Mouse (Mus musculus): ENCODE measurements around the gene Vtcn1.
"Not testable (repeated sequence)": the region's sequence is repeated elsewhere in the genome, so short reads cannot be mapped to it uniquely, and the experiment has no call there.

Gene Vtcn1

DNA sequence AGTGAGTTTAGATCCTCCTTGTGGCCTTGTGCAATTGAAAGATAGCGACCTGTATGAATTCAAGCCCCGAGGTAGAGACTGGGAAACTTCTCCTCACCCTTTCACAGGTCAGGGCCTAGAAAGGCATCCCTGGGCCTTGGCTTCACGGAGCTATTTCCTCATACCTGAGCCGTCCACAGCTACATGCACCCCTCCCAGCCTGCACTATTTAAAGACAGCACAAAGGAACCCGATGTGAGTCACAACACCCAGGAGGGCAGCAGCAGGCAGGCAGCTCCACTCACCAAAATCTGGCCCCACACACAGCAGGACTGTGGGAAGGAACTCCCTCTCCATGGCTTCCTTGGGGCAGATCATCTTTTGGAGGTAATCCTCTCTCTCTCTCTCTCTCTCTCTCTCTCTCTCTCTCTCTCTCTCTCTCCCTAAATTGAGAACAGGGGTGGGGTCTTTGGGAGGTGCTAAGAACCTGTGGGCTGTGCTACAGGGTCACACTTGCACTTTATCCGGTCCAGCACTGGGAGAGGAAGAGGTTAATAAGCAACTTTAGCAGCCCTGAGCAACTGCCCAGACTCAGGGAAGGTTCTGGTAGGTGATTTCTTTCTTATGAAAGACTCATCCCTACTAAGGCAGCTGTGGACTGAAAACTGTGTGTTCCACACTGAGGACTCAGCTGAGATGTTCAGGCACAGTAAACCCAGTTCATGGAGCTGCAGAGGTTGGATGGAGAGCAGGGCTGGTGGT lies at the start of gene Vtcn1:
Gene Vtcn1, plus strand, starts transcription at position 235 of the 741 bp plus-strand sequence.
- no peak for DNase-seq (ENCODE audit: low spot score)

DNA sequence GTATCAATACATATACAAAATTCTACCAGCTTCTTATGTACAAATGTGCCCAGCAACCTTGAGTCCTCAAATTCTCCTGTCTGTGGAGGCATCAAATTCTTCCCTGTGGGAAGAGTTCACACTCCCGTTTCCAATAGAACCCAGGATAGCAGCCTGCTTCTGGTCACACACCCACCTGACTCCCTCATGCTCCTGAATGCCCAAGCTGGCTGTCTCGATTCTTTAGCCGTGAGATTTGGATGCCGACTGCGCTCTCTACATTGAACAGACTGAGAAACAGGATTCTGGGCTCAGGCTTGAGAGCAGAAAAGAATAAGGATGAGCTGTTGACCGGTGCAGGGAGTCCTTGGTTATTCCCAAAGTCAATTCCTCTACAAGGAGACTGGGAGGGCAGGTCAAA lies 48.3 kb upstream of the Vtcn1 start:
- no peak for DNase-seq (ENCODE audit: low spot score)

DNA sequence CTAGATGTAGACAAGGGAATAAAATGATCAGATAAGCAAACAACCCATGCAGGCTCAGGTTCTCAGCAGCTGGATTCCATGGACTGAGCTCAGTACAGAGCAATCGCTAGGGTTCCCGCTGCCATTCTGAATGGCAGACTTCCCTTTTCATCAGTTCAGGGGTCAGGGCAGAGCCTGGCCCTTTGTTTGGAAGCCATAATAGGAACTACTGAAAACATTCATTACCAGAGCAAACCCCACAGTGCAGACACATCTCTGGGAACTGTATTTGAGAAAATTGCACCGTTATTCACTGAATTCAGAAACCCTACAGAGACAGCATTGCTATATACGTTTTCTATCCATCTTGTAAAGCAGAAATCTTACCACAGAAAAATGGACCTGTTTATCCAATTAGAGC lies 47.7 kb upstream of the Vtcn1 start:
- no peak for DNase-seq (ENCODE audit: low spot score)

DNA sequence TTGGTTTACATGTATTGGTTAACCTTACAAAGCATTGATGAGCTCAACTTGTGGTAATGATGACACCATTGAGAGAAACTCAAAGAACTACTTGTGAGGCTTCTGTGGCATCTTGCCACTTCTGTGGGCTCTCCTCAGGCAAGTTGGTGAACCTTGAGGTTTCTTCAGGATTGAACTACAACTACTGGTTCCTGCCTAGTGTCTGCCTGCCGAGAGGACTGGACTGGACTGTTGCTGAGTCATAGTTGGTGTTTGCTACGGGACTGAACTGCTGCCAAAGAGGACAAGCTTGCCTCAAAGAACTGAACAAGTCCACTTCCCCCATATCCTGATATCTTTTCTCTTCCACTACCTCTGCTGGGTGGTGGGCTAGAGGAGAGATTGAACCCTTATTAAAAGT lies 39.2 kb upstream of the Vtcn1 start:
- no peak for DNase-seq (ENCODE audit: low spot score)

DNA sequence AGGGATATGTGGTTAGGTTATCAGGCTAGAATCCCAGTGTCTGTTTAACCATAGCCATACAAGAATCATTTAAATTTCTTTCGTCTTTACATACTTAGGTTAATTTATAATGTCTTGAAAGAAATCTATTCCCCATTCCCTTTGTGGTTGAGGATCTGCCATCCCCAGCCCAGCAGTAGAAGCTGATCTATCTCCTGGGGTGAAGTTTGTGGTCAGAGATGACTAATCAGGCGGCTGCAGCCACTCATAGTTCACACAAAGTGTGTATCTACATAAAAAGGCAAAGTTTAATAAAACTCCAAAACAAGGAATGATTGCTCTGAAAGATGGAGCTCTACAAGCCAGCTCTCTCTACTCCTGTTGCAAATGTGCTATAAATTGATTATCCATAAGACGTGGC lies 33.6 kb upstream of the Vtcn1 start:
- DNase-seq (ENCODE audit: low spot score), result no peak

DNA sequence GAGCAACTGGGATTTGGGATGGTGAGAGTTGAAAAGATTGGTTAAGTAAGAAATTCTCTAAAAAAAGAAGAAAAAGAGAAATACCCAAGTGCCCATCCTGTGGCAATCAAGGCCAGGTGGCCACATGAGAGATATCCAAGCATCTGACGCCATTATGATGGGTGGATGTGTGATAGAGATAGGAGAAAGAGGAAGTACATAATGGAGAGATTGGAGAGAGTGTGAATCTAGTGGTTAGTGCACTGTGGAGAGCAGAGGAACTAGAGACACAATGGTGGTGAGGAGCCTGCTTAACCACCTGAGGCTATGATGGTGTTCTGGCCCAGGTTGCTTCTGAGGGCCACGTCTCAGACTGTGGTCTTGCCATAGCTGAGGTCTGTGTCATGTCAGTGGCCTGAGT lies 31.9 kb upstream of the Vtcn1 start:
- no peak for DNase-seq (ENCODE audit: low spot score)

DNA sequence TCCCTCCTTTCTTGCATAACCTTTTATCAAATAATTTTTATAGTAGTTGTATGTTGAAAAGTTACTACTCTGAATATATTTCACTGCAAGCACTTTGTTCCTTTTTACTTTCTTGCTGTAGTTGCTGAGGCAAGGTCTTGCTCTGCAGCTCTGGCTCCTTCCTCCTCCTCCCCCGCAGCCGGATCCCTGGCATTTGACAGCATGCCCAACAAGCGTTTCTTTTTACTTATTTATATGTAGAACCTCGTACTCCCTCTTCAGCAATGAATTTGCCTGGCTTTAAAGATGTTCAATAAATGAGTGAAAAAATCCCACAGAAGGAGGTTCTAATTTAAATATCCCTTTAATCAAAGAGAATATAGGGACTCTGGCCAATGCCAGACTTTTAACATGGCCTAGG lies 28.7 kb upstream of the Vtcn1 start:
- DNase-seq (ENCODE audit: low spot score), result no peak

DNA sequence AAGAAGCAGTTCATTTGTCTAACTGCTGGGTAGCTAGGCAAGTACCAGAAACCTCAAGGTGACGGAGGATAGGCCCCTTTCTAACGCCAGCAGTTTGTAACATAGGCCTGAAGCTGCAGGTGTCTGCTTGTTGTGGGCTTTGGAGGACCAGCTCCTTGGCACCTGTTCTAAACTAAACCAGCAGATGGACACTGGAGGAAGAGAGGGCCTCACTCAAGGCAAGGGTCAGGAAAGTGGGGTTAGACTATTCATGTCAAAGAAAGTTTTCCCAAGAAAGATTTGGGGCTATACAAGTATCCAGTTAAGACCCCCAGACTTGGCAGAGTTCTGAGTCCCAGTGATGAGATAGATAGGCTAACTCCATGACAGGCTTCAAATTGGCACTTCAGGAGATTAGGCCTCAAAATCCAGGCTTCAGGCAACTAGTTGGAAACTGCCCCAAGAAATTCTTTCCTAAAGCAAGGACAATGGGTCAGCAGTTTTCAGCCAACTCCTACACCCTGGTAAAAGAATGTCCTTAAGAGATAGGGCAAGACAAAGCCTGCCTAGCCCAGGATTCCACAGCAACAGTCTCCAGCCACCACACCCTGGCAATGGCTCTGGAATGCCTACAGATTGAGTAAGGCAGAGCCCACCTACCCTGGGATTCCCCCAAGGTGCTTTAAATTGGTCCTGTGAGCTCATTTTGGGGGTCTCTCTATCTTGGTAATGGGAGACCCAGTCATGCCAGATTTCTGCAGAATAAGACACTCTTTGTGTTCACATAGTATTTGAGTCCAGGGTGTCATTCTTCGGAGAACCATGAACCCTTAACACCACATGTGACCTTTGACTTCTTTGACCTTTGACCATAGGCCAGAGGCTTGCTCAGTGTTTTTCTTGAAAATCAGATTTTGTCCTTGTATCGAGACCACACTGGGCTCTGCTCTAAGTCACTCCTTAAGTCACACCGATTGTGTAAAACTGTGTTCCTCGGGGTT lies 27.8 kb upstream of the Vtcn1 start:
- DNase-seq (ENCODE audit: low spot score), result no peak

DNA sequence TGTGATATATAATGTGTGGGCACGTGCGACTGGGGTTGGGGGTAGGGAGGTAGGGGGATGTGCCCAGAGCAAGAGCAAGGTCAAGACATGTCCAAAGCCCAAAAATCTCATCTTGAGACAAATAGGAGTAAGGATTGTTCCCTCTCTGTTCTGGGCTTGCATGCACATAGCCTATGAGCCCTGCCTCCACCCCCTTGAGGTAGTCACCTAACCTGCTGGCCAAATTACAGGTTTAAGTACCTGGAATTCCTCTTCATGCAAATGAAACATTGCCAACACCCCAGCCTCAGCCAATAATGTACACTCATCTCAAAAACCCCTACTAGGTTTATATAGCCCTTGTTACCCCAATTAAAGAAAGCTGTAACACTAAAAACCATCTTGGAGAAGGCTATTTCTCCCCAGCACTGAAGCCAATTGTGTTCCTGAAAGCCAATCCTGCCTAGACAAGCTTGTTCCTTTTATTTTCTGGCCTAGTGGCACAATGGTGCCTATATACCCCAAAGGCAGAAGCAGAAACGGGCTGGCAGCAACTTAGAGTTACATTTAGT lies 26.3 kb upstream of the Vtcn1 start:
- no peak for DNase-seq (ENCODE audit: low spot score)

DNA sequence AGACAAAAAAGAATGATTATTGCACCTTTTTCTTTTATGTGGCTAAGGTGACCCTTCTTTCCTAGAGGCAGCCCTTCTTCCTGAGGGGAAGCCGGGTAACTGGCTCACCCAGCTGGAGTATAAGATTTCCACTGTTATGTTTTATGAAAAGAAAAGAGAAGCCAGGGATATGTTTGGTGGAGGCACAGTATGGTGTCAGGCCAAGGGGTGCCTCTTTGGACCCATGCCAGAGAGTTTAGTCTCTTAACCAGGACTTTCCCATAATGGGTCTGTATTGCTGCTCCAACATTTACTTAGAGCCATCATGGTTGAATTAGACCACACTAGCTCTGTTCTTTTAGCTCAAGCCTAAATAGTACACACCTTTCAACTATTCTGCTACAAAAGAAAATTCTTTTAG lies 20.3 kb upstream of the Vtcn1 start:
- no peak for DNase-seq (ENCODE audit: low spot score)

DNA sequence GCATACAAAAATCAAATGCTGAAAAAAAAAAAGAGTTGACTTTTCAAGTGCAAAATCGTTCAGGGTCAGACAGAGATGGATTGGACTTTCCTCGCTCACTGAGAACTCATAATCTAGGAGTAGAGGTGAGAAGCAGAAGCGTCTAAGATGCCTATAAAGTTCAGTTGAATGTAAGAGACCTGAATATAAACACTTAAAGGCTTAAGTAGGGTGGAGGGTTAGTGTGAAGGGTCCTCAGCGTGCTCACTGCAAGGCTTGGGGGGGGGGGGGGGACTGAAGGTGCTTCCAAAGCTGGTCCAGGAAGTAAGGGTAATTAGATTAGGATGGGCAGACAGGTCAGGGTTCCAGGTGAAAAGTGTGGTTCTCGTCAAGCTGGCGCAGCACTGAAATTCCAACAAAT lies 19.3 kb upstream of the Vtcn1 start:
- DNase-seq (ENCODE audit: low spot score), result no peak

DNA sequence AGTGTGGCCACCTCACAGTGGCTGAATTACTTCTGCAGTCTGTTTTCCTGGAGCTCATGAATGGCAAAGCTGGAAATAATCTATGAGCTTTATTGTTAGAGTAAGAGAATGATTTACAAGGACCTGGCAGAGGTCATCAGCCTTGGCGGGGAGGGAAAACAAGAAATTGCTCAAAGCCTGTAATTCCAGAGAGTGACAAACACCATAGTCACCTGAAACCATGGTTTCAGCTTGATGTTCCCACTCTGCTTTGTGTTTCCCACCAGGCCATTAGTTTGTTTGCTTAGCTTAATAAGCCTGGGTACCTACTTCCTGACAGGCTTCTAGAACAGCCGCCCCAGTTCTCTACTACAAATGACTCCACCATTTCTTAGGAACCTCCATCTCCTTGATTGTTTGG lies 14.8 kb upstream of the Vtcn1 start:
- DNase-seq (ENCODE audit: low spot score), result no peak

DNA sequence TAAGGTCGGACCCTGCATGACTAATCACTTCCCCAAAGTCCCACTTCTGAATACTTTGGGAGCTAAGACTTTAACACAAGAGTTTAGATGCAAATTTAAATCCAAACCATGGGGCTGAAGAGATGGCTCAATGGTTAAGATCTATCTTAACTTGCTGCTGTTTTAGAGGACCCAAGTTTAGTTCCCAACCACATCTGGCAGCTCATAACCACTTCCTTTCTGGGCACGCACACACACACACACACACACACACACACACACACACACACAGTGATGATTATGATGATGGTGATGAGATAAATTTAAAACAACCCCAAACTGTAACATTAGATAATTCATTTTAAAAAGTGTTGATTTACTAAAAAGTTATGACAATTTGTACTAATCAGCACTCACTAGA lies 13.4 kb upstream of the Vtcn1 start:
- DNase-seq (ENCODE audit: low spot score), result no peak

DNA sequence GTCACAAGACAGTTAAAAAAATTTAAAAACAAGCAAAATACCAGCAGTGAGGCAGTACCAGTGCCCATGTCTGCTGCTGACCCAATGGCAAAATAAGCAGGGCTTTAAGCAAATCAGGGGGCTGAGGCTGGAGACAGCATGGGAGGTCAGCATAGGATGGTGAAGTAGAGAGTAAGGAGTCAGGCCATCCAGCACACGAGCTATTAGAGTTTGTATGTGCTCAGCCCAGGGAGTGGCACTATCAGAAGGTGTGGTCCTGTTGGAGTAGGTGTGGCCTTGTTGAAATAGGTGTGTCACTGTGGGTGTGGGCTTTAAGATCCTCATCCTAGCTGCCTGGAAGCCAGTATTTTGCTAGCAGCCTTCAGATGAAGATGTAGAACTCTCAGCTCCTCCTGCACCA lies 9.8 kb upstream of the Vtcn1 start:
- not testable (repeated sequence) for DNase-seq (ENCODE audit: low spot score)

DNA sequence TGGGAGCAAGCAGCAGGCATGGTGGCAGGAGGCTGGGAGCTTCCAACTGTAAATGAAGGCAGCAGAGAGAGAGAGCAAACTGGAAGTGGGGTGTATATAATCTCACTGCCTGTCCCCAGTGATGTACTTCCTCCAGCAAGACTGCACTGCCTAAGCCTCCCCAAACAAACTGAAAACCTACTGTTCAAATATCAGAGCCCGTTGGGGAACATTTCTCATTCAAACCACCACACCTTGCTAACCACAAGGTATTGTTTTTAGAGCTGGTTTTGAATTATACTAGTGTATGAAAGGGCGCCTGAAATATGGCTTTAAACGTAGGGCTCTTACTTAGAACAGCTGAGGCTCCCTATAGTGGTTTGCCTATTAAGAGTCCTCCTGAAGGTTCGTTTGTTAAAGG lies 6.5 kb upstream of the Vtcn1 start:
- no peak for DNase-seq (ENCODE audit: low spot score)

DNA sequence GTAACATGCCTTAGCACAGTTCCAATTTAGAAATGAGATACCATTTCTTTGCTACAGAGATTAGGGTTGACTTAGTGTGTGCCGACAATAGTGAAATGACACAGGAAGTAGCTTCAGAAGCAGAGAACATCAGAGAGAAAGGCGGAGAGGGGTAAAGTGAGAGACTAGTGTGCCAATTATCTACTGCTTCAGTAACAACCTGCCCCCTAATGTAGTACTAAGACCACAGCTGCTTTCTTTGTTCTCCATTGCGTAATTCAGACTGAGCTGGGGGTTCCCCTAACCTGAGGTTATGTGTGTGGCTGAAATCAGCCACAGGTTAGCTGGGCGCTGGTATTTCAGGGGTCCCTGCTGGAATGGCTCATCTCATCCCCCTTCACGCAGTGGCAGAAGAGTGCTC lies 5.7 kb upstream of the Vtcn1 start:
- no peak for DNase-seq (ENCODE audit: low spot score)

DNA sequence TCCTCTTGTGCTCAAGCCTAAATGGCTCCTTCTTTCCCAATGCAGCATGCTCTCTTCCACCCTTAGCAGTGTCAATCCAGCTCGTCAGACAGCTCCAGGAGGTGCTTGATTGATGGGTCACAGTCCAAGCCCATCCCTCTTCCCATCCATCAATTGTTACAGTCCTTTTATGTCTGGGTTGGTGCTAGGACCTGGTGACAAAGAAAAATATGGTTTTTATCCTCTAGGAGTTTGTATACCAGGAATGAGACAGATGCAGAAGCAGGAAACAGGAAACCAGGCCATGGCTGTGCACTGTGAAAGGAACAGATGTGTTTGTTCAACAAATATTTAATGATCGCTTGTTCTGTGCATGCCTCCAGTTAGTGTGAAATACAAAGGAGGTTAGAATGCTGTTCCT lies 4.4 kb upstream of the Vtcn1 start:
- DNase-seq (ENCODE audit: low spot score), result no peak

DNA sequence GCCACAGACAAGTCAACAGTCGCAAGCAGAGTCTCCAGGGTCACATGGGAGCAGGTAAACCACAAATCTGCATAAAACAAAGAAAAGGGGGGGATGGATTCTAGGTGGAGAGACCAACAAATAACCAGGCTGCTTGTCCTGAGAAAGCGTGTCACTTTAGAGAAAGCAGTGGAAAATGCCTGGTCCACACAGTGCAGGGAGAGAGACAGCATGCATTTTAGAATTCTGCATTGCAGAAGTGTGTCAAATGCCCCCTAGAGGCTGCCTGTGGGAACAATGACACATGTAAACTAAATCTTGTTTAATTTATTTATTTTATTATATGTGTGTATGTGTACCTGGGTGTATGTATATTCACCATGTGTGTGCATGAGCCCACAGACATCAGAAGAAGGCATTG lies 4.0 kb upstream of the Vtcn1 start:
- DNase-seq (ENCODE audit: low spot score), result no peak

DNA sequence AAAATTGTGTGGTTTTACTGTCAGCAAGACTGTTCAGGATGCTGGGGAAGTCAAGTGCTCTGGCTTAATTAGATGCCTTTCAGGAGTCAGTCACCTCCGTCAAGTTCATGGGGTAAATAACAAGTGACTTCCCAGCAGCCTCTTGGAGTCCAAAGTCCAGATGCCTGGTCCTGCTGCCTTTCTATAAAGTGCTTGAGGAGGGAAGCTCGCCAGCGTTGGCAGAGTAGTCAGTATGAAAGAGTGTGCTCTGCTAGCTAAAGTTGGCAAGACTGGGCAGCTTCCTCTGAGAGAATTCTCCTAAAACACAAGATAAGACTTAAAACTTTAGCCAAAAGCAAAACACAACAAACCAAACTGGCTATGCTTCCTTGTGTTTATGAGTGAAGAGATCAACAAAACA lies 18.5 kb downstream of the Vtcn1 start:
- DNase-seq (ENCODE audit: low spot score), result no peak

DNA sequence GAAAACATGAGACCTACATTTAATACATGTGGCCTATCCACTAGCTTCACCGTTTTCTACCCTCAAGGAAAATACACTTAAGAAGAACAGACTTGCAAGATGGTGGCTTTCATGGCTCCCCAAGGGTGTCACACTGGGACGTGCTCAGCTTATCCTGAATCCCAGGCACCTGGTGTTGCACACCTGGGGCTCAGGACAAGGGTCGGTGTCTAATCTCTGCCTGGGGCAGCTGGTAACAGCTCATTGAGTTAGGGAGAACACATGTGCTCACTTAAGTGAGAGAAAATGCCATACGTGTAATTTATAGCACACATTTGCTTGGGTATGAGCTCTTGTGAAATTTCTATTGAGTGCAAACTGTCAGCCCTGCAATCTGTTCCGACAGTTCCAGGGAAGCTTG lies 19.1 kb downstream of the Vtcn1 start:
- no peak for DNase-seq (ENCODE audit: low spot score)

DNA sequence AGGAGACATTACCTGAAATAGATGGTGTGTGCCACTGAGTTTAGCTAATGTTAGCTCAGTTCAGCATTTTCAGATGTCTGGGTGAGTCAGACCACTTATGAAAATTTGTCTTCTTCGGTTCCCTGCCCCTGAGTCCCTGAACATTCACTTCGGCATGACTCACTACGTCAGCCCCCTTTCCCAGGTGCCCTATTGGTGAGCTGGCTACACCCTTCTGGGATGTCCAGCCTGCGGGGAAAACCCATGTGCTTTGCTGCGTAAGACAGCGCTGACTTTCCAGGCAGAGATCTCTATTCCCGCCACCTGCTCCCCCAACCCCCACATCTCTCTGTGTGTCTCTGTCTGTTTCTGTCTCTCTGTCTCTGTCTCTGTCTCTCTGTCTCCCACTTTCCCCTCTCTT lies 23.1 kb downstream of the Vtcn1 start:
- DNase-seq (ENCODE audit: low spot score), result no peak

DNA sequence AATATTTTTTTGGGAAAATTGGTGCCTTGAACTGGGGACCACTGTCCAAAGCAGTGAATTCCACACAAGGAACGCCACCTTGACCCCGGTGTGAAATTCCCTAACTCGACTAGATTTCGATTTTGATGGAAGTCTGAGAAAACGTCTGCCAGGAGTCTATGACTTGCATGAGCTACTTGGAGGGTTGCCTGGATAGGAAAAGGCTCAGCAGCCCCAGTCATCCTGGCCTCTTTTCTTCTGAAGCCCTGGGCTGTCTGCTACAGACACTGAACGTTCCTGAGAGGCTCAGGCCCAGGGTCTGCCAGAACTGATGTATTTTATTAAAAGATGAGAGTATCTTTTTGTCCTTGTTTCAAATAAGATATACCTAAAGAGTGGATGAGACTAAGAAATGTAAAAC lies 25.2 kb downstream of the Vtcn1 start:
- DNase-seq (ENCODE audit: low spot score), result no peak

All from layer of hippocampus, adult 11-12 months (tissue).